Comparison of ENCODE assay signal across 9 mouse cellular contexts in the genomic region with DNA sequence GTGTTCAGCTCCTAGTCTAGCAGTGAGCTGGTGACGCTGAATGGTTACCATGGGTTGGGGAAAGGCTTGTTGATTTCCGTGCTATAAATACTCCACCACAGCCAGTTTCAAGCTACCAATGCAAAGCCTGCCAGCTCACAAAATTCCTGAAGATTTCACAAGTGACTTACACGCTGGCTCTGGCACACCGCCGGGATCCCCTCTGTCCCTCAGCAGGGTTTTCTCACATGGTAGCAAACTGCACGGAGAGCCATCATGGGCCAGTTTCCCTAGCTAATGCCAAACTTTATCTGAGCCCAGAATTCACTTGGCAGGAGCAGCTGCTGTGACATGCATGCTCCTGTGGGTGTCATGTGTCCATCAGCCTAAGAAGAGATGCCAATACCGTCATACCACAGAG. TPM values are rescaled to one million over a fixed set of nuclear protein-coding genes. Genes with fewer than 3 reads are reported as not detected.
A peak's percentile ranks its signal among the peaks of the same experiment; 100 is the strongest.
DNase-seq lines count a peak whose midpoint lies in the region; ATAC-seq lines count a peak whose summit lies in the region.
"Had no signal": no experiment of that assay in that cellular context is flagged by ENCODE, and none has a peak within 500 bp of the region (broad histone marks: within the 10 kb centered on the region; RNA-seq: fewer than 3 reads in every experiment).

No protein-coding gene starts in this region.

- peak; percentile 30 for DNase-seq in embryonic facial prominence, embryonic 14.5 days (ENCODE audit: low spot score)
- DNase-seq in embryonic facial prominence, embryonic 10.5 days (ENCODE audit: low spot score) = no peak
- DNase-seq in adrenal gland, postnatal 14 days = peak; percentile 57
- DNase-seq in left cerebral cortex, postnatal 4 days = peak; percentile 80
- no peak for DNase-seq in liver, embryonic 11.5 days (ENCODE audit: low spot score)
- no peak for DNase-seq in testis, postnatal 14 days (ENCODE audit: low spot score)
- DNase-seq in embryo, embryonic 11 days = no peak

- no peaks in the 10 kb centered on the region for H3K27me3 ChIP-seq in embryonic facial prominence, embryonic 14.5 days (replicated peaks; ENCODE audit: control insufficient read depth, insufficient read depth, low read length)
- no peaks in the 10 kb centered on the region for H3K27me3 ChIP-seq in embryonic facial prominence, embryonic 10.5 days (replicated peaks; ENCODE audit: low read depth, poor library complexity, severe bottlenecking)
- no peaks in the 10 kb centered on the region for H3K27me3 ChIP-seq in heart, embryonic 14.5 days (ENCODE audit: control insufficient read depth, insufficient read depth, low read length)
- H3K27me3 ChIP-seq in liver, embryonic 11.5 days (replicated peaks; ENCODE audit: control insufficient read depth, insufficient read depth, low read length) = no peaks in the 10 kb centered on the region

- H3K4me3 ChIP-seq in embryonic facial prominence, embryonic 14.5 days (ENCODE audit: low read depth, low read length) = no peak overlapping the region
- no peak overlapping the region for H3K4me3 ChIP-seq in embryonic facial prominence, embryonic 10.5 days
- H3K4me3 ChIP-seq in heart, embryonic 14.5 days (ENCODE audit: control insufficient read depth in 1 of 2, insufficient read depth in 1 of 2, low read depth in 1 of 2, low read length in 2 of 2) = no peak overlapping the region
- H3K4me3 ChIP-seq in liver, embryonic 11.5 days (ENCODE audit: low read depth, low read length) = no peak overlapping the region

- no peaks in the 10 kb centered on the region for H3K4me1 ChIP-seq in embryonic facial prominence, embryonic 14.5 days (ENCODE audit: control insufficient read depth, insufficient read depth, low read length)
- 0 out of 2 replicates have a peak, but pooled peaks cover 3% of the 10 kb centered on the region for H3K4me1 ChIP-seq in embryonic facial prominence, embryonic 10.5 days
- peaks cover 8% of the 10 kb centered on the region in 2 experiments for H3K4me1 ChIP-seq in heart, embryonic 14.5 days (ENCODE audit: control insufficient read depth in 2 of 2, insufficient read depth in 2 of 2, low read length in 2 of 2)
- H3K4me1 ChIP-seq in liver, embryonic 11.5 days (replicated peaks; ENCODE audit: control insufficient read depth, insufficient read depth, low read length) = no peaks in the 10 kb centered on the region

- intact Hi-C loops in left cerebral cortex, postnatal 4 days (cut with DNase I) = no loop called here

- no peak for ATAC-seq in embryonic facial prominence, embryonic 14.5 days (ENCODE audit: low read depth)
- ATAC-seq in heart, embryonic 14.5 days (ENCODE audit: insufficient number of reproducible peaks, insufficient read depth, low FRiP score, low read depth) = peak; percentile 79
- ATAC-seq in liver, embryonic 11.5 days (replicated peaks; ENCODE audit: low FRiP score) = no peak

- H3K9me3 ChIP-seq in embryonic facial prominence, embryonic 14.5 days (ENCODE audit: control insufficient read depth, low read length) = no peaks in the 10 kb centered on the region
- no peaks in the 10 kb centered on the region for H3K9me3 ChIP-seq in embryonic facial prominence, embryonic 10.5 days
- no peaks in the 10 kb centered on the region for H3K9me3 ChIP-seq in heart, embryonic 14.5 days (ENCODE audit: control insufficient read depth, low read length)
- H3K9me3 ChIP-seq in liver, embryonic 11.5 days (ENCODE audit: control insufficient read depth, low read length) = no peaks in the 10 kb centered on the region

- H3K36me3 ChIP-seq in embryonic facial prominence, embryonic 14.5 days (ENCODE audit: control insufficient read depth, insufficient read depth, low read length) = no peaks in the 10 kb centered on the region
- H3K36me3 ChIP-seq in embryonic facial prominence, embryonic 10.5 days (replicated peaks) = no peaks in the 10 kb centered on the region
- no peaks in the 10 kb centered on the region for H3K36me3 ChIP-seq in heart, embryonic 14.5 days (ENCODE audit: control insufficient read depth, insufficient read depth, low read length)
- no peaks in the 10 kb centered on the region for H3K36me3 ChIP-seq in liver, embryonic 11.5 days (ENCODE audit: control insufficient read depth, insufficient read depth, low read length)

- H3K4me2 ChIP-seq in embryonic facial prominence, embryonic 14.5 days (ENCODE audit: low read depth, low read length) = no peak overlapping the region
- peak overlapping the region; percentile 7; the same call in 1 of the 2 replicates for H3K4me2 ChIP-seq in heart, embryonic 14.5 days (ENCODE audit: low read length)
- H3K4me2 ChIP-seq in liver, embryonic 11.5 days = no peak overlapping the region

- 63% methylated on average over 7 of the region's 7 CpGs for WGBS in embryonic facial prominence, embryonic 14.5 days
- WGBS in embryonic facial prominence, embryonic 10.5 days = 82% methylated on average over 7 of the region's 7 CpGs
- WGBS in heart, embryonic 14.5 days = 32% methylated on average over 7 of the region's 7 CpGs
- 72% methylated on average over 7 of the region's 7 CpGs for WGBS in liver, embryonic 11.5 days

- H3K9ac ChIP-seq in embryonic facial prominence, embryonic 14.5 days (ENCODE audit: low read depth, low read length) = no peak overlapping the region
- H3K9ac ChIP-seq in heart, embryonic 14.5 days (ENCODE audit: low read length) = no peak overlapping the region
- no peak overlapping the region for H3K9ac ChIP-seq in liver, embryonic 11.5 days (ENCODE audit: low read depth, low read length)

- H3K27ac ChIP-seq in embryonic facial prominence, embryonic 14.5 days (replicated peaks; ENCODE audit: low read depth, low read length) = no peak overlapping the region
- H3K27ac ChIP-seq in embryonic facial prominence, embryonic 10.5 days (replicated peaks) = no peak overlapping the region
- H3K27ac ChIP-seq in heart, embryonic 14.5 days (replicated peaks in 1 of 2; ENCODE audit: control insufficient read depth in 1 of 2, insufficient read depth in 1 of 2, low read depth in 2 of 2, low read length in 2 of 2) = peak overlapping the region; percentile 69 to 72
- no peak overlapping the region for H3K27ac ChIP-seq in liver, embryonic 11.5 days (ENCODE audit: low read depth, low read length)
- H3K27ac ChIP-seq: kidney, postnatal 0 days had no signal

RNA-seq across cellular contexts. Expression of a gene that starts 36.4 kb away (rescaled TPM):
- 0.18 and 0.21 TPM in 2 replicates for polyA plus RNA-seq in embryonic facial prominence, embryonic 14.5 days (2014; fragmentation: Nextera tagmentation; extraction: Ambion mirVana)
- 0.05 and 0.13 TPM in 2 replicates for polyA plus RNA-seq in embryonic facial prominence, embryonic 10.5 days (2016; fragmentation: Nextera tagmentation; extraction: Ambion mirVana)
- 3.3 and 14.3 TPM in 2 replicates for total RNA-seq in adrenal gland, postnatal 14 days (2021)
- polyA plus RNA-seq in heart, embryonic 14.5 days (2014; fragmentation: Nextera tagmentation; extraction: Ambion mirVana) = 0.19 TPM in 1 of 2 replicates, not detected in the other
- total RNA-seq in left cerebral cortex, postnatal 4 days (2021) = under 1 TPM; 0.38 to 0.46 TPM
- polyA plus RNA-seq in liver, embryonic 11.5 days (2014; fragmentation: Nextera tagmentation; extraction: Ambion mirVana) = 0.04 and 0.32 TPM in 2 replicates

RNA-seq across cellular contexts. Expression of a gene that starts 41.5 kb away (rescaled TPM):
- 0.21 TPM in 1 of 2 replicates, not detected in the other for polyA plus RNA-seq in embryonic facial prominence, embryonic 14.5 days (2014; fragmentation: Nextera tagmentation; extraction: Ambion mirVana)
- 0.20 and 0.47 TPM in 2 replicates for polyA plus RNA-seq in embryonic facial prominence, embryonic 10.5 days (2016; fragmentation: Nextera tagmentation; extraction: Ambion mirVana)
- total RNA-seq in adrenal gland, postnatal 14 days (2021) = not detected in 2 replicates
- 0.16 and 0.47 TPM in 2 replicates for polyA plus RNA-seq in heart, embryonic 14.5 days (2014; fragmentation: Nextera tagmentation; extraction: Ambion mirVana)
- total RNA-seq in left cerebral cortex, postnatal 4 days (2021) = not detected
- polyA plus RNA-seq in liver, embryonic 11.5 days (2014; fragmentation: Nextera tagmentation; extraction: Ambion mirVana) = 0.40 and 0.42 TPM in 2 replicates

Comparison
In these comparisons a context has a peak if more than half of its experiments do, and no peak if none do; other contexts are left out.
1. DNase-seq: peak in embryonic facial prominence, embryonic 14.5 days (single experiment), adrenal gland, postnatal 14 days (single experiment) and left cerebral cortex, postnatal 4 days (single experiment); none in embryonic facial prominence, embryonic 10.5 days (single experiment), liver, embryonic 11.5 days (single experiment), testis, postnatal 14 days (single experiment) and embryo, embryonic 11 days (single experiment).
2. H3K27ac ChIP-seq: peak in heart, embryonic 14.5 days (2 of 2); none in embryonic facial prominence, embryonic 14.5 days (single experiment), embryonic facial prominence, embryonic 10.5 days (single experiment) and liver, embryonic 11.5 days (single experiment).